Mouse (Mus musculus): ENCODE measurements at regions not wholly inside any gene's neighbourhood (a gene's known extent, or its start where the extent isn't known, plus 50 kb on each side); places are given as distances from the start of the nearest gene placed in this dataset.

GRCm38 (mm10) chr2:160068772-160069171 is 265.2 kb downstream of the Gm826 start:
- H3K4me1 ChIP-seq (ENCODE audit: control insufficient read depth, insufficient read depth, low read length): peaks cover 4% of the 10 kb centered on the region
- no peaks in the 10 kb centered on the region for H3K79me2 ChIP-seq (replicated peaks; ENCODE audit: control insufficient read depth, insufficient read depth, low read length)
- H3K27ac ChIP-seq: no peak overlapping the region
- no peaks in the 10 kb centered on the region for H3K27me3 ChIP-seq (ENCODE audit: control insufficient read depth, insufficient read depth, low read length)
- TF ChIP-seq EP300 (IDR thresholded peaks at IDR 0.05; ENCODE audit: insufficient read depth, low read depth, low read length) (no peak), POLR2A (IDR thresholded peaks at IDR 0.05; ENCODE audit: insufficient read depth, low read depth, low read length) (no peak), CTCF (IDR thresholded peaks at IDR 0.05) (no peak)
- intact Hi-C loops (cut with DNase I): no loop called here
- peaks cover 3% of the 10 kb centered on the region for H3K36me3 ChIP-seq (ENCODE audit: control insufficient read depth, insufficient read depth, low read length)
- 62% methylated on average over 4 of the region's 4 CpGs for WGBS
- H3K9ac ChIP-seq (ENCODE audit: low read depth, low read length): no peak overlapping the region
- H3K4me3 ChIP-seq: no peak overlapping the region
- DNase-seq: no peak

GRCm38 (mm10) chr2:160067904-160068303 is 266.1 kb downstream of the Gm826 start:
- no peak for TF ChIP-seq EP300 (IDR thresholded peaks at IDR 0.05; ENCODE audit: insufficient read depth, low read depth, low read length)
- TF ChIP-seq POLR2A (IDR thresholded peaks at IDR 0.05; ENCODE audit: insufficient read depth, low read depth, low read length): no peak
- TF ChIP-seq CTCF (IDR thresholded peaks at IDR 0.05): no peak
- H3K4me3 ChIP-seq: no peak overlapping the region
- no peak overlapping the region; the same call in 1 of the 2 replicates for H3K27ac ChIP-seq
- WGBS: 62% methylated on average over 9 of the region's 9 CpGs
- intact Hi-C loops (cut with DNase I): no loop called here
- no peak overlapping the region for H3K9ac ChIP-seq (ENCODE audit: low read depth, low read length)
- no peaks in the 10 kb centered on the region for H3K27me3 ChIP-seq (ENCODE audit: control insufficient read depth, insufficient read depth, low read length)
- H3K4me1 ChIP-seq (ENCODE audit: control insufficient read depth, insufficient read depth, low read length): peaks cover 4% of the 10 kb centered on the region
- no peaks in the 10 kb centered on the region for H3K79me2 ChIP-seq (replicated peaks; ENCODE audit: control insufficient read depth, insufficient read depth, low read length)
- peak in 1 of 2 experiments; percentile 35 for DNase-seq
- H3K36me3 ChIP-seq (ENCODE audit: control insufficient read depth, insufficient read depth, low read length): peaks cover 3% of the 10 kb centered on the region

- peaks cover 4% of the 10 kb centered on the region for H3K4me1 ChIP-seq (ENCODE audit: control insufficient read depth, insufficient read depth, low read length)
- intact Hi-C loops (cut with DNase I): no loop called here
- 9% methylated on average over 6 of the region's 6 CpGs for WGBS
- H3K9ac ChIP-seq (ENCODE audit: low read depth, low read length): no peak overlapping the region
- H3K4me3 ChIP-seq: no peak overlapping the region
- TF ChIP-seq EP300 (IDR thresholded peaks at IDR 0.05; ENCODE audit: insufficient read depth, low read depth, low read length): no peak
- TF ChIP-seq POLR2A (IDR thresholded peaks at IDR 0.05; ENCODE audit: insufficient read depth, low read depth, low read length): no peak
- no peak for TF ChIP-seq CTCF (IDR thresholded peaks at IDR 0.05)
- no peaks in the 10 kb centered on the region for H3K27me3 ChIP-seq (ENCODE audit: control insufficient read depth, insufficient read depth, low read length)
- H3K27ac ChIP-seq: peak overlapping the region; percentile 78
- peak; percentile 63 to 74 for DNase-seq
- peaks cover 3% of the 10 kb centered on the region for H3K36me3 ChIP-seq (ENCODE audit: control insufficient read depth, insufficient read depth, low read length)
- H3K79me2 ChIP-seq (replicated peaks; ENCODE audit: control insufficient read depth, insufficient read depth, low read length): no peaks in the 10 kb centered on the region
These were observed 267.3 kb downstream of the Gm826 start for GRCm38 (mm10) chr2:160066491-160067303.

- DNase-seq: no peak
- no peaks in the 10 kb centered on the region for H3K27me3 ChIP-seq (ENCODE audit: control insufficient read depth, insufficient read depth, low read length)
- intact Hi-C loops (cut with DNase I): loop anchor here (5.0 kb wide), 1 partner anchor 515 kb away; no protein-coding TSS in a partner anchor
- H3K4me3 ChIP-seq: no peak overlapping the region
- no peak overlapping the region for H3K27ac ChIP-seq
- no peaks in the 10 kb centered on the region for H3K79me2 ChIP-seq (replicated peaks; ENCODE audit: control insufficient read depth, insufficient read depth, low read length)
- no peak overlapping the region for H3K9ac ChIP-seq (ENCODE audit: low read depth, low read length)
- H3K36me3 ChIP-seq (ENCODE audit: control insufficient read depth, insufficient read depth, low read length): peaks cover 1% of the 10 kb centered on the region
- TF ChIP-seq POLR2A (IDR thresholded peaks at IDR 0.05; ENCODE audit: insufficient read depth, low read depth, low read length) (no peak), CTCF (IDR thresholded peaks at IDR 0.05) (peak; percentile 67)
- peaks cover 4% of the 10 kb centered on the region for H3K4me1 ChIP-seq (ENCODE audit: control insufficient read depth, insufficient read depth, low read length)
- whole genome bisulfite sequencing: 75% methylated on average over 4 of the region's 4 CpGs
These were observed 271.6 kb downstream of the Gm826 start for GRCm38 (mm10) chr2:160062148-160062937.

GRCm38 (mm10) chr2:160060091-160060490 is 273.9 kb downstream of the Gm826 start:
- Histone ChIP-seq H3K27ac (no peak overlapping the region), H3K79me2 (replicated peaks; ENCODE audit: control insufficient read depth, insufficient read depth, low read length) (no peaks in the 10 kb centered on the region), H3K9ac (ENCODE audit: low read depth, low read length) (no peak overlapping the region), H3K36me3 (ENCODE audit: control insufficient read depth, insufficient read depth, low read length) (no peaks in the 10 kb centered on the region), H3K4me3 (no peak overlapping the region), H3K27me3 (ENCODE audit: control insufficient read depth, insufficient read depth, low read length) (no peaks in the 10 kb centered on the region), H3K4me1 (ENCODE audit: control insufficient read depth, insufficient read depth, low read length) (no peaks in the 10 kb centered on the region; the same call in 1 of the 2 replicates)
- intact Hi-C loops (cut with DNase I): loop anchor here (5.0 kb wide), 1 partner anchor 517 kb away; no protein-coding TSS in a partner anchor
- WGBS: 69% methylated on average over 5 of the region's 5 CpGs
- TF ChIP-seq CTCF (IDR thresholded peaks at IDR 0.05): no peak
- TF ChIP-seq EP300 (IDR thresholded peaks at IDR 0.05; ENCODE audit: insufficient read depth, low read depth, low read length): no peak
- no peak for TF ChIP-seq POLR2A (IDR thresholded peaks at IDR 0.05; ENCODE audit: insufficient read depth, low read depth, low read length)
- DNase-seq: no peak

All from heart, adult 2 months (tissue).